In genomic region chr6:112210238-112210950, GRCm38 (mm10) we compare ENCODE assay signal across 9 mouse cellular contexts.
A peak's percentile ranks its signal among the peaks of the same experiment; 100 is the strongest.
DNase-seq lines count a peak whose midpoint lies in the region; ATAC-seq and TF ChIP-seq lines count a peak whose summit lies in the region.
"Had no signal": no experiment of that assay in that cellular context is flagged by ENCODE, and none has a peak within 500 bp of the region (broad histone marks: within the 10 kb centered on the region; RNA-seq: fewer than 3 reads in every experiment).

No protein-coding gene starts in this region.

- H3K27me3 ChIP-seq in forebrain, embryonic 10.5 days (ENCODE audit: poor library complexity, severe bottlenecking): no peaks in the 10 kb centered on the region
- H3K27me3 ChIP-seq in heart, postnatal 0 days (ENCODE audit: control insufficient read depth, insufficient read depth, low read length): no peaks in the 10 kb centered on the region

- peak; percentile 56 for DNase-seq in left cerebral cortex, postnatal 4 days
- no peak for DNase-seq in left cerebral cortex, adult 18-20 months (ENCODE audit: low spot score in 2 of 2)
- DNase-seq in forebrain, embryonic 10.5 days (ENCODE audit: extremely low spot score, low spot score): peak; percentile 32
- peak; percentile 68 for DNase-seq in heart, postnatal 0 days (ENCODE audit: low spot score)
- DNase-seq in kidney, postnatal 14 days: peak; percentile 86
- peak; percentile 84 for DNase-seq in lung, postnatal 36 days
- DNase-seq in urinary bladder, adult 2 months (ENCODE audit: low spot score): peak; percentile 34
- no peak for DNase-seq in spleen, postnatal 14 days (ENCODE audit: low spot score in 2 of 2)

- H3K4me2 ChIP-seq in heart, postnatal 0 days (ENCODE audit: low read depth, low read length): no peak overlapping the region

- 56% methylated on average over 8 of the region's 8 CpGs for WGBS in forebrain, embryonic 10.5 days
- WGBS in heart, postnatal 0 days: 36% methylated on average over 8 of the region's 8 CpGs

- intact Hi-C loops in left cerebral cortex, postnatal 4 days (cut with DNase I): no loop called here

- no peaks in the 10 kb centered on the region for H3K36me3 ChIP-seq in forebrain, embryonic 10.5 days (replicated peaks)
- no peaks in the 10 kb centered on the region for H3K36me3 ChIP-seq in heart, postnatal 0 days (replicated peaks; ENCODE audit: control insufficient read depth, insufficient read depth, low read length)
- H3K36me3 ChIP-seq: G1E had no signal

- no peak overlapping the region for H3K9ac ChIP-seq in heart, postnatal 0 days (replicated peaks; ENCODE audit: low read depth, low read length)

- H3K4me1 ChIP-seq in forebrain, embryonic 10.5 days: peaks cover 11% of the 10 kb centered on the region
- 0 out of 2 replicates have a peak, but pooled peaks cover 5% of the 10 kb centered on the region for H3K4me1 ChIP-seq in heart, postnatal 0 days (ENCODE audit: control insufficient read depth, insufficient read depth)

- no peaks in the 10 kb centered on the region for H3K9me3 ChIP-seq in forebrain, embryonic 10.5 days
- H3K9me3 ChIP-seq in heart, postnatal 0 days (replicated peaks; ENCODE audit: control insufficient read depth, low read length): no peaks in the 10 kb centered on the region

- peak overlapping the region; percentile 77 for H3K27ac ChIP-seq in forebrain, embryonic 10.5 days
- H3K27ac ChIP-seq in heart, postnatal 0 days (ENCODE audit: low read depth): peak overlapping the region; percentile 71

- H3K4me3 ChIP-seq in forebrain, embryonic 10.5 days: no peak overlapping the region
- H3K4me3 ChIP-seq in heart, postnatal 0 days (ENCODE audit: low read depth, low read length): no peak overlapping the region

- peak; percentile 89 for ATAC-seq in heart, postnatal 0 days (ENCODE audit: insufficient read depth, low read depth)

- TF ChIP-seq CTCF in heart, postnatal 0 days (IDR thresholded peaks at IDR 0.05; ENCODE audit: low read depth): peak; percentile 27

- TF ChIP-seq EP300 in heart, postnatal 0 days (IDR thresholded peaks at IDR 0.05; ENCODE audit: low read depth): peak; percentile 32; the same call in 1 of the 2 replicates

Comparison
In these comparisons a context has a peak if more than half of its experiments do, and no peak if none do; other contexts are left out.
1. DNase-seq: peak in left cerebral cortex, postnatal 4 days (single experiment), forebrain, embryonic 10.5 days (single experiment), heart, postnatal 0 days (single experiment), kidney, postnatal 14 days (single experiment), lung, postnatal 36 days (single experiment) and urinary bladder, adult 2 months (single experiment); none in left cerebral cortex, adult 18-20 months (0 of 2) and spleen, postnatal 14 days (0 of 2).